Mouse (Mus musculus) frontal cortex, adult (tissue): ENCODE results near the gene Gfod1.

Experiments
- ATAC-seq: cut with Nextera tagmentation; 2 replicates; pipeline ENCODE4 v1.9.2; 2017; ENCODE audit warnings: mild to moderate bottlenecking, moderate library complexity, mixed read lengths; ENCODE audit not compliant: low TSS enrichment

Gene Gfod1

DNA sequence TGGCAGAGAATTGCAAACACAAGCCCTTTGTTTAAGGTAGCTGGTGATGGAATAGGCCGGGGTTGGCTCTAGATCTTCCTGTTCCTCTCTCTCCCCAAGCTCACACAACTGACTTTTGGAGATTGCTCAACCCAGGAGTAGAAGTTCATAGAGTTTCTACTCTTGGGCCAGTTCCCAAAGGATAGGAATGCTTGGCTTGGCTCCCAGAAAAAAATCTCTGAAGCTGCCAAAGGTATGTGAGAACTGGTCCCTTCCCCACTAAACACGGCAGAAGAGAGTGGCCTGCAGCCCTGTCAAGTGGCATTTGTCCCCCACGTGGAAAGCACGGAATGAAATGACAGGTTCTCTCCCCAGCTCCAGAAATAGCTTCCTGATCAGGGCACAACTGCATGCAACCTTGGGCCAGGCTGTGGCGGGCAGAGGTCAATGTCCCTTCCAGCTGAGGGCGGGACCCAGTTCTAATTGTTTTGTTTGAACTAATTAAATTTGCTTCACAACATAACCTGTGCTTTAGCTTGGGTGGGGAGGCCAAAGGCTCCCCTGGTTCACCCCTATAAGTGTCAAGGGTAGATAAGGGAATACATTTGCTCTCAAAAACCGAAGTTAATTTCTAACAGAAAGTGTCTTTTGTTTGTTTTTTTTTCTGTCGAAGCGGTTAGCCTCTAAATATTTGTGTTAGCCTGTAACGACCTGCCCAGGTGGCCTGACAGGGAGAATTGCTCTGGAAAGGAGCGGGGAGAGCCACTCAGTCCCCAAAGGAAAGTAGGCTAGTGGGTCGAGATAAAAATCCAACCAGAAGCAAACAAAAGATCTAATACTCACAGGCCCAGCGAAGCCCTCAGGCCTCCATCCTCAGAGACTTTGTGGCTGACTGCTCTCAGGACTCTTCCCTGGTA lies 71.8 kb downstream of the Gfod1 start:
- ATAC-seq = no peak

DNA sequence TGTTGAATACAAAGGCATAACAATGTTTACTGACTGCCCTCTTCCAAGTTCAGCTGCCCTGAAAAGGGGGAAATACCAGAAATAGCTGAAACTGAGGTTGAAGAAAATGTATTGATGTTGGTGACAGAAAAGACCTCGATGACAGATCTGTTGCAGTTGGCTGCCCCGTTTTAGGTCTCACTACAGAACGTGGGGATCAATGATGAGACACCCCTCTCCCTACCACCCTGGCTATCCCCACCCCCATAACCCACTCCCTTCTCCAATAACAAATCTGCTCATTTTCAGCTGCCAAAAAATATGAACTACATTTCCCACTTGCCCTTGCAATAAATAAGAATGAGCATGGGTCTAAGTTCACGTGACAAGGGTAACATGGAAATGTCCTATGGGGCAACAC lies 73.1 kb downstream of the Gfod1 start:
- no peak for ATAC-seq

GRCm38 (mm10) chr13:43230238-43230637 lies 73.7 kb downstream of the Gfod1 start:
- peak; percentile 82 for ATAC-seq

DNA sequence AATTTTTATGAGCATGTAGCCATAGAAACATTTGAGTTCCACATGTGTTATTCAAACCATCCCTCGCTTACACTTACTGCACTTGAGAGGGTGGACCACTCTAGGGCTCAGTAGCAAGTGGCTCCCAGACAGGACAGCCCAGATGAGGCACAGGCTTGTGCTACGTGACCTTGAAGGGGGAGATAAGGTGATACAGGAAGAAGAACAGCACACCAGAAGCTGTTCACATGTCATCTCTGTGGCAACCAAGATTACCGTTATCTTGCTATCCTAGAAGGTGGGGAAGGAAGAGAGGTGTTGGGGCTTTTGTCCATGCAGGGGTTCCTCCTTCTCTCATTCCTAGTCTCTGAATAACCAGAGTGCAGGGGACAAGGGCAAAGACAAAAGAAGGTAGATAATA lies 74.2 kb downstream of the Gfod1 start:
- ATAC-seq = no peak

DNA sequence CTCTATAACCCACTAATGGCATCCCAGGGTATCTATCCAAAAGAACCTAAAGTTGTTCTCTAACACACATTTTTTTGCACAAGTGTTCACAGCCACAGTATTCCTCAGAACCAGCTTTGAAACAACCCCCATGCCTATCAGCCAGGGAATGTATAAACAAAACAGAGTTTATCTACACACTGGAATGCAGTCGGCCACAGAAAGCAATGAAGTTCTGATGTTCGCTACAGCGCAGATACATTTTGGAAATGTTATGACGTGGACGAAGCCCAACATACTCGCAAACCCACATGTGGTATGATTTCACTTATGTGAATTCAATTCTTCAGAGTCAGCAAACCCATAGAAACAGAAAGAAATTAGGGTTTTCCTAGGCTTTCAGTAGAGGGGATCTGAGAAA lies 75.8 kb downstream of the Gfod1 start:
- no peak for ATAC-seq

DNA sequence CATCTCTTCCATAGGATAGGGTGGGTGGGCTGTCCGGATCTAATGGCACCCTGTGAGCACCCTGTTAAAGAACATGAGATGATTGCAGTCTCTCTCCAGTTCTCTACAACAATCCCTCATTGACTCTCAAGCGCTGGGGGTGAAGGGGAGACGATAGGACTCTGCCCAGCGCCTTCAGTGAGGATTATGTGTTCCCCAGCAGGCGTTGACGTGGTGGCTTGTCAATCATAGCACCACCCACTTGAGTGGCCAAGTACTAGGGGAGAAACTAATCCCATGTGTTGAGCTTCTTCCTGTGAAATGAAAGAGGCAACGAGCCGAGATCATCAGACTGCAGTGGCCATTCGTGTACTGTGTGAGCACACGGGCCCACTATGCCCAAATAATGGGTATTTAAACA lies 77.9 kb downstream of the Gfod1 start:
- ATAC-seq = no peak

DNA sequence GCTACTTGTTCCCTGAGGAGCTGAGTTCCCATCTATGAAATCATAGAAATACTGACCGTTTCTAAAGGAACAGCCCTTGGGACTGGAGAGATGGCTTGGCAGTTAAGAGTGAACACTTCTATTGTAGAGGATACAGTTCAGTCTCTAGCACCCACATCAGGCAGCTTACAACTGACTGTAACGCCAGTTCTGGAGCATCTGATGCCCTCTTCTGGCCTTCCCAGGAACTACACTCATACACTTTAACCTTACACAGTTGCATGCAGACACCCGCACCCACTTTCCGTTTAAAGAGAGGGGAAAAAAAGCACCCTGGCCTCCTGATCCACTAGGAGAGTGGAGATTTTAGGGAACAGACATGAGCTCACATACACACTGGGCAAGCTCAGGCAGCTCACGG lies 78.8 kb downstream of the Gfod1 start:
- no peak for ATAC-seq

DNA sequence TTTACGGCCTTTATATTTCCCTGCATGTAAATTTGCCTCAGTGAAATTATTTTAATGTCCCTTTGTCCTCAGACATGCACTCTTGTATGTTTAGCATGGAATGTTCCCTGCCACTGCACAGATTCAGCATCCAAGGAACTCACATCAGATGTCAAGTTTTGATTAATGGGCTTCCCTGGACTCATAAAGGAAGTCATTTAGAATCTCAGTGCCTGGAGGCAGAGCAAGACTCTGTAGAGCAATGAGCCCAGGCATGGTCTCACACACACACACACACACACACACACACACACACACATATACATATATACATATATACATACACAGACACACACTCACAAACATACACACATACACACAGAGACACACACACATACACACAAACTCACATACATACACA lies 81.9 kb downstream of the Gfod1 start:
- no peak for ATAC-seq

DNA sequence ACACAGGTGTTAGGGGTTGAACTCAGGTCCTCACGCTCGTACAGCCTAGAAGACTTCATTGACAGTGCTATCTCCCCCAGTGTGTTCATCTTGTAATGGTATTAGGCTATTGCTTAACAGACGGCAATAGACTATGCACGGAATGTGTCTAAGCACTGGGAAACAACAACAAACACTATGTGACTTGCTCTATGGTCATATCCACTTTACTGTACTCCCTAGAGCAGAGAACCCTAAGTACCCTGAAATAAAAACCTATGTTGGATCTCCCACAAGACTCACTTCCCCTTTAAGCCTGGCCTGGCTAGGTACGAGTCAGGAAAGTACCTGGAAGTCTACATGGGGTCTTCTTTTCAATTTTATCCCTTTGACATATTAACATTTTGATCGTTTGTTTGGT lies 82.7 kb downstream of the Gfod1 start:
- ATAC-seq = no peak

DNA sequence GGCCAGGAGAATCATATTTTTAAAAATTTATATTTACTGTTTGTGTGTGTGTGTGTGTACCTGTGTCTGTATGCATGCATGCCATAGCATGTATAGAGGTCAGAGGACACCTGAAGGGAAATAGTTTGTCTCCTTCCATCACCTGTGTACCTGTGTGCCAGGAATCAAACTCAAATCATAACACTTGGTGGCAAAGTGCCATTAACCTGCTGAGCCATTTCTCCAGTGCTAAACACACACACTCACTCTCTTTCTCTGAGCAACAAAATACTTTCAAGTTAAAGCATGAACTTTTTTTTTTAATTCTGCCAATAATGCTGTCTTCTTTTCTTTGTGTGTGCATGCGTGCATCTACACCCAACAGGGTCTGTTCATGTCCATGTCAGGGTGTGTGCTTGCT lies 83.3 kb downstream of the Gfod1 start:
- ATAC-seq = no peak

- no peak for ATAC-seq
Measured at GRCm38 (mm10) chr13:43218764-43219163, 85.2 kb downstream of the Gfod1 start.

- ATAC-seq = no peak
Measured at GRCm38 (mm10) chr13:43218284-43218683, 85.7 kb downstream of the Gfod1 start.

DNA sequence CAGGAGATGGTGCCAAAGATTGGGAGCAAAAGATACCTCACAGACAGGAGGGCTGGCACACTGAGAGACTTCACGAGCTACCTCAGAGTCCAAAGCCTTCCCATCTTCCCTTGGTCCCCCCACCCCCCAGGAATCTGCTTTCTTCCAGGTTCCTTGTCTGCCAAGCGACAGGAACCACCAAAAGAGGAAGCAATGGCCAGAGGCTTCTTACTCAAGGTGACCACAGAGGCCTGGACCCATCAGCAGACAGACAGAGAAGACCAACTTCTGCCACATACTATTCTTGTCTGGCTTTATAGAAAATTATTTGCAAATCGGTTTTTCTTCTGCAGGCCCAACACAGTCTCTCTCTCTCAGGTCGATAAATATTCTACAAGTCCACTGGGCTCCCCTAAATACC lies 86.3 kb downstream of the Gfod1 start:
- no peak for ATAC-seq

DNA sequence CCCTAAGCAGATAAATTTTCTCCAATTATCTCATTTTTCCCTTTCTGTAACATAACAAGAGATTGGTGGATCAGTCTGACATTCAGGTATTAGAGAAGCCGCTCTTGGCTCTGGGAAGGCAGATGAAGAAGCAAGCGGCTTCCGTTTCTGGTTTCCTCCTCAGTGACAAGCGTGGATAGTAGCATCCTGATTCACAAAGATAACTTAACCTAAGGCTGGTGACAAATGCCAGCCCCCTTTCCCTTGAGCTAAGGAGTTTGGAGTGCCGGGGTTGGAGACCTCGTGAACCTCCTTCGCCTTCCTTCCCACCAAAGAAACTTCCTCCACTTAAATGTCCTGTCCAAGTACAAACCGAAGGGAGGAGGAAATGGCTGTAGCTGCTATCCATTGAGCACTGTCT lies 86.9 kb downstream of the Gfod1 start:
- no peak for ATAC-seq

DNA sequence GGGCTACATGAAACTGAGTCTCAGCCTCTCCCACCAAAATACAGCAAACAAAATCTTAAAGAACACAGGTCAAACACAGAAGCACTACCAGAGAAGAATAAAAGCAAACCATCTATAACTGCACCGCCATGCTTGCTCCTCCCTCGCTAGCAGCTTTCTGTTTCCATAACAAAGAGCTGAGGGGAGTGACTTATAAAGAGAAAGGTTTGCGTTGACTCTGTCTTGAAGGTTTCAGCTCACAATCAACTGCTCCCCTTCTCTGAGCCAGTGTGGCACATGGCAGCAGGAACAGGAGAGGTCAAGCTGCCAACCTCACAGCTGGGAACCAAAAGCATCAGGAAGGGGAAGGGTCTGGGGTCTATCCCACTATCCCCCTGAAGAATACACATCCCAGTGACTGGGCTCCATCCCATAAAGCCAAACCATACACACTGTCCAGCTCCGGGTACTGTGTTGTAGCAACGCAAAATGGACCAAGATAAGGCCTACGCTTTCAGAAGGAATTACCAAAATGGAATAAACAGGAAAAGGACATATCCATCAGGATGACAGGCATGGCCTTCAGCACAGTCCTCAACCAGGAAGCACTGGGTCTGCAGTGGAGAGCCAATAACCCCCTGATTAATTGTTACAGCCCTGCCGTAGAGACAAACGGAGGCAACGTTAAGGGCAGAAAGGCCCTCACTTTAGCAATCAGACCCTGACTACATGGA lies 87.8 kb downstream of the Gfod1 start:
- ATAC-seq = no peak

DNA sequence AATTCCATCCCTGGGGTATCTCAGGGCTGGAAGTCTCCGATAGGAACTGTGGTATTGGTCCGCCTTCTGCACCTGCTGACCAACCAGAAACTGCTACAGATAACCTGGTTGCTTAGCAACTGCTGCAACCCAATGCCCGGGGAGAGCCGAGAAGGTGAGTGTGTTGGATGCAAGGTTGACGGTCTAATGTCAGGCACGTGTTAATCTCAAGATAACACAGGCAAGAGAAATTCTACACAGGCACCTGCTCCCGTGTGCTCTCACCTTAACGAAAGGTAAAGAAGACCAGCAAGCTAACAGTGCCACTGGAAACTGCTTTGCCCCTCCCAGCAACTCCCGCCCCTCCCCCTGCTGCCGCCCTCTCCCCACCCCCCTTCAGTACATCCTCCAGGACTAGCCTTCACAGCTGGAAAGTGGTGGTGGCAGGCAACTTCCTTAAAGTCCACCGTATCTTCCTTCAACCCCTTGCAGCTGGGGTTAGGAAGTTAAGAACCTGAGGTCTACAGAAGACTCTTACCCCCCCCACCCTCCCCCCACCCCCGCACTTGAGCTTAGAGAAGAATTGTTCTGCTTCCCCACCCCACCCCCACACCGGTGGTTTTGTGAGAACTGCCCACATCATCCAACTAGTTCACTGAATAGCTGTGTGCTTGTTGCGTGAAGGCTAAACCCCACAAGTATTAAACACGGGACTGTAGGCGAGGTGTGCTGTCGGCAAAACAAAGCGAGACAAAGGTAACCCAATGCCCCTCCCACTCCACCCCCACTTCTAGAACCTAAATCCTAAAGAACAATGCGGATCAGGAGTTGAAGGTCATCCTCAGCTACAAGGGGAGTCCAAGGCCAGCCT lies 88.6 kb downstream of the Gfod1 start:
- ATAC-seq = no peak

DNA sequence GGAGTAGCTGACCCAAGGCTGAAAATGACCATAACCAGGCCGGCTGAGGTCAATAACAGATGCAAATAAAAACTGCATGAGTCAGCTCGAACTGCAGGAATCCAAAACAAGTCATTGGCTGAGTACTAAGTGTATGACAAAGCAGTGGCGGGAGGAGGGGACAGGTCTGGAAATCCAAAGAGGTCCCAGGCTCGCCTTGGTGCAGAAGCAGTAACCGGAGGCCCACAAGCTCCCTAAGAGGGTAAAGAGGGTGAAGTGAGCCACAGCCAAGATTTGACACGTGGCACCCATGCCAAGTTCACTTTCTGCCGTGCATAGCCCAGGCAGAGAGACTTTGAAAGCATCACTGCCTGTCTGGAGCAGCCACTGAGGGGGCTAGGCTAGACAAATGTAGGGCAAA lies 91.6 kb downstream of the Gfod1 start:
- no peak for ATAC-seq

- no peak for ATAC-seq
Measured at GRCm38 (mm10) chr13:43210956-43211355, 93.0 kb downstream of the Gfod1 start.

DNA sequence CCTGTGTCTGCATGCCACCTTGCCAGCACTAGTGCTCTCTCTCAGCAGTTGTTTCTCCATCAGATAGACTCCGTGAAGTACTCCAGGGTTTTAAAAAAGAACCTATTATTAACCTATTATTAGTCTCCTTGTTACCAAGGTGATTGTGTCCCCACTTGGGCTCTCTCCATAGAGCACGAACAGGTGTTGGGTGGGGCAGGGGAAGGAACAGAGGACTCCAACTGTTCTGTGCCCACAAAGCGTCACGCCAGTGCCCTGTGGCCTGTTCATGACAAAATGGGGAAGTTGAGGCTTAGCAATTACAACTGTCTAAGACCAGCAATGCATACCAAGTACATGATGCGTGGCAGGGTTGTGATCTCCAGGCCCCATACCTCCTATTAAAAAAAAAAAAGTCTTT lies 94.4 kb downstream of the Gfod1 start:
- ATAC-seq = no peak

GRCm38 (mm10) chr13:43208914-43209439 lies 95.0 kb downstream of the Gfod1 start:
- ATAC-seq = peak; percentile 24

GRCm38 (mm10) chr13:43206118-43206683 lies 97.8 kb downstream of the Gfod1 start:
- no peak for ATAC-seq

- ATAC-seq = no peak
Measured at GRCm38 (mm10) chr13:43203641-43204040, 100.3 kb downstream of the Gfod1 start.
